9 mouse cellular contexts compared by ENCODE assay signal in the genomic region with DNA sequence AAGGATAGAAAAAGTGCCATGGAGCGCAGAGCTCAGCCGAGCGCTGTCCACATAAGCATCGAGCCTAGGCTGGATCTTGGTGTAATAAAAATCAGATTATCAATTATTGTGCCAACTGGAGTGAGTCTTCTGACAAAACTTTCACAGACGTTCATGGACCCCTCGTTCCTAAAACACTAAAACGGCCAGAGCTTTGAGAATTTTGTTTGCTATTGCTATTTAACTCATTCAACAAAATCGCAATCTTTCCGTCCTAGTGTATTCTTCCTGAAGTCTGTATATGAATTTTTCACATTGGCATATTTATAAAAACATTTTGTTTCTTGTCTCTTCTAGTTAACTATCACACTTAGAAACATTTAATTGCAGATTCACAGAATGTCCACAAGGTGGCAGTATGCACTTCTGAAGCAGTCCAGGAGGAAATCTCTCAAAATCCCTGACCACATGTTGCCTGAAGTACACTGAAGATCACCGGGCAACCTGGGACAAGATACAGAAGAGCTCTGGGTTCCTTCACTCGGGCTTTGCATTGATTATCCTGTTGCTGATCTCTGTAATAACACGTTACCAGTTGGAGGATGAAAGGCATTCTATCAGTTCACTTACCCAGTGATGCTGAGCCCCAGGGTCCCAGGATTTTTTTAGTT. TPM values are rescaled to one million over a fixed set of nuclear protein-coding genes. Genes with fewer than 3 reads are reported as not detected.
A peak's percentile ranks its signal among the peaks of the same experiment; 100 is the strongest.
DNase-seq lines count a peak whose midpoint lies in the region; ATAC-seq and TF ChIP-seq lines count a peak whose summit lies in the region.
"Had no signal": no experiment of that assay in that cellular context is flagged by ENCODE, and none has a peak within 500 bp of the region (broad histone marks: within the 10 kb centered on the region; RNA-seq: fewer than 3 reads in every experiment).

No protein-coding gene starts in this region.

- no peaks in the 10 kb centered on the region for H3K9me3 ChIP-seq in heart, embryonic 11.5 days (replicated peaks; ENCODE audit: control insufficient read depth, low read length)
- no peaks in the 10 kb centered on the region for H3K9me3 ChIP-seq in ES-E14 (ENCODE audit: control insufficient read depth, insufficient read depth, low read depth, low read length)
- H3K9me3 ChIP-seq in hindbrain, embryonic 13.5 days: no peaks in the 10 kb centered on the region
- no peaks in the 10 kb centered on the region for H3K9me3 ChIP-seq in stomach, embryonic 15.5 days

- WGBS in heart, embryonic 11.5 days (ENCODE audit: insufficient replicate concordance): 24% methylated on average over 12 of the region's 12 CpGs
- 31% methylated on average over 12 of the region's 12 CpGs for WGBS in hindbrain, embryonic 13.5 days
- WGBS in stomach, embryonic 15.5 days: 27% methylated on average over 12 of the region's 12 CpGs

- H3K9ac ChIP-seq in heart, embryonic 11.5 days (ENCODE audit: low read depth, low read length): no peak overlapping the region
- no peak overlapping the region for H3K9ac ChIP-seq in ES-E14 (ENCODE audit: insufficient read depth, low read depth, low read length, poor library complexity, severe bottlenecking)
- no peak overlapping the region for H3K9ac ChIP-seq in hindbrain, embryonic 13.5 days
- H3K9ac ChIP-seq in stomach, embryonic 15.5 days: no peak overlapping the region

- in situ Hi-C loops in ES-E14 (cut with MboI; ENCODE audit: low sequenced_read_pairs in 2 of 2, unreplicated experiment in 2 of 2): loop anchor here in 1 of 2 experiments (5.0 to 25.0 kb wide), 3 partner anchors 536 to 786 kb away; no protein-coding TSS in a partner anchor

- no peak for TF ChIP-seq POLR2A in cortical plate, adult 2 months (IDR thresholded peaks at IDR 0.05; ENCODE audit: extremely low read depth, insufficient read depth, low read length)

- no peak overlapping the region for H3K27ac ChIP-seq in heart, embryonic 11.5 days (ENCODE audit: low read depth, low read length)
- H3K27ac ChIP-seq in ES-E14 (ENCODE audit: insufficient read depth, low read depth, low read length, poor library complexity, severe bottlenecking): no peak overlapping the region
- no peak overlapping the region for H3K27ac ChIP-seq in cortical plate, adult 2 months (ENCODE audit: insufficient read depth, low read length)
- H3K27ac ChIP-seq in hindbrain, embryonic 13.5 days: no peak overlapping the region
- H3K27ac ChIP-seq in stomach, embryonic 15.5 days: no peak overlapping the region

- no peaks in the 10 kb centered on the region for H3K4me1 ChIP-seq in heart, embryonic 11.5 days (ENCODE audit: control insufficient read depth, insufficient read depth, low read length)
- H3K4me1 ChIP-seq in ES-E14 (ENCODE audit: control insufficient read depth in 2 of 2, insufficient read depth in 2 of 2, low read length in 2 of 2, poor library complexity in 1 of 2): no peaks in the 10 kb centered on the region
- no peaks in the 10 kb centered on the region; the same call in 1 of the 2 replicates for H3K4me1 ChIP-seq in cortical plate, adult 2 months (ENCODE audit: control insufficient read depth, insufficient read depth, low read length)
- no peaks in the 10 kb centered on the region for H3K4me1 ChIP-seq in hindbrain, embryonic 13.5 days (replicated peaks)
- H3K4me1 ChIP-seq in stomach, embryonic 15.5 days: no peaks in the 10 kb centered on the region

- peak overlapping the region; percentile 46 for H3K4me2 ChIP-seq in heart, embryonic 11.5 days
- no peak overlapping the region for H3K4me2 ChIP-seq in hindbrain, embryonic 13.5 days
- H3K4me2 ChIP-seq in stomach, embryonic 15.5 days: no peak overlapping the region

- no peak for DNase-seq in heart, postnatal 25 days (ENCODE audit: low spot score)
- peak; percentile 38 for DNase-seq in ES-E14 (ENCODE audit: low read depth, low spot score)
- peak; percentile 20 for DNase-seq in lung, postnatal 14 days
- no peak for DNase-seq in urinary bladder, postnatal 36 days (ENCODE audit: low spot score in 2 of 2)

- ATAC-seq in heart, embryonic 11.5 days (replicated peaks; ENCODE audit: insufficient number of reproducible peaks, low FRiP score, low TSS enrichment): no peak
- peak; percentile 55; the same call in 1 of the 2 replicates for ATAC-seq in hindbrain, embryonic 13.5 days (ENCODE audit: low FRiP score)
- peak; percentile 43; the same call in 1 of the 2 replicates for ATAC-seq in stomach, embryonic 15.5 days (ENCODE audit: insufficient read depth, low FRiP score, low read depth)

- no peaks in the 10 kb centered on the region for H3K36me3 ChIP-seq in heart, embryonic 11.5 days (ENCODE audit: control insufficient read depth, insufficient read depth, low read length)
- no peaks in the 10 kb centered on the region for H3K36me3 ChIP-seq in ES-E14 (ENCODE audit: control insufficient read depth, insufficient read depth, low read length, poor library complexity, severe bottlenecking)
- no peaks in the 10 kb centered on the region for H3K36me3 ChIP-seq in hindbrain, embryonic 13.5 days
- no peaks in the 10 kb centered on the region for H3K36me3 ChIP-seq in stomach, embryonic 15.5 days

- peak; percentile 70; the same call in 1 of the 2 replicates for TF ChIP-seq CTCF in cortical plate, adult 2 months (IDR thresholded peaks at IDR 0.05; ENCODE audit: extremely low read depth, insufficient read depth, low read length)

- intact Hi-C loops in heart, postnatal 25 days (cut with DNase I): loop anchor here (2.0 to 5.0 kb wide), 2 partner anchors 574 to 596 kb away; no protein-coding TSS in a partner anchor

- no peaks in the 10 kb centered on the region for H3K27me3 ChIP-seq in heart, embryonic 11.5 days (ENCODE audit: control insufficient read depth, insufficient read depth, low read length)
- 0 out of 2 replicates have a peak, but pooled peaks cover 5% of the 10 kb centered on the region for H3K27me3 ChIP-seq in hindbrain, embryonic 13.5 days
- H3K27me3 ChIP-seq in stomach, embryonic 15.5 days (replicated peaks): 0 out of 2 replicates have a peak, but pooled peaks cover 3% of the 10 kb centered on the region

- H3K4me3 ChIP-seq in heart, embryonic 11.5 days (ENCODE audit: low read depth, low read length): no peak overlapping the region
- no peak overlapping the region for H3K4me3 ChIP-seq in ES-E14 (ENCODE audit: insufficient read depth in 1 of 2, low read depth in 1 of 2, low read length in 2 of 2, poor library complexity in 1 of 2, severe bottlenecking in 1 of 2)
- no peak overlapping the region for H3K4me3 ChIP-seq in cortical plate, adult 2 months (ENCODE audit: insufficient read depth, low read length)
- H3K4me3 ChIP-seq in hindbrain, embryonic 13.5 days: no peak overlapping the region
- H3K4me3 ChIP-seq in stomach, embryonic 15.5 days (replicated peaks): no peak overlapping the region
- H3K4me3 ChIP-seq: erythroblast, embryonic 14.5 days had no signal

TF ChIP-seq in ES-E14, 5 proteins besides CTCF, POLR2A, EP300 and RAD21:
- TF ChIP-seq ZC3H11A (IDR thresholded peaks at IDR 0.05; ENCODE audit: borderline replicate concordance, low read depth, low read length) (peak; percentile 97), CHD2 (IDR thresholded peaks at IDR 0.05; ENCODE audit: low read depth, low read length) (no peak)

RNA-seq across cellular contexts. Expression of a gene that starts 1.1 kb away (rescaled TPM):
- polyA plus RNA-seq in heart, embryonic 11.5 days (2014; fragmentation: Nextera tagmentation; extraction: Ambion mirVana): not detected in 2 replicates
- total RNA-seq in heart, postnatal 25 days (2021): not detected
- not detected in 2 replicates for total RNA-seq in ES-E14 (2012; rRNA removed)
- polyA plus RNA-seq in cortical plate, adult 2 months (2012; rRNA removed): not detected in 2 replicates
- polyA plus RNA-seq in hindbrain, embryonic 13.5 days (2015; fragmentation: Nextera tagmentation; extraction: Ambion mirVana): 0.14 TPM in 1 of 2 replicates, not detected in the other
- not detected in 2 replicates for polyA plus RNA-seq in stomach, embryonic 15.5 days (2015; fragmentation: Nextera tagmentation; extraction: Ambion mirVana)
- polyA plus RNA-seq: erythroblast, embryonic 14.5 days had no signal

Comparison
In these comparisons a context has a peak if more than half of its experiments do, and no peak if none do; other contexts are left out.
1. DNase-seq: peak in ES-E14 (single experiment) and lung, postnatal 14 days (single experiment); none in heart, postnatal 25 days (single experiment) and urinary bladder, postnatal 36 days (0 of 2).